Mouse (Mus musculus) kidney, adult 2 months (tissue): ENCODE data around the gene Foxr1.

Experiments used
- CTCF ChIP-seq: fragments of 200-500 bp; conservative IDR thresholded peaks from 2 replicates; pipeline ENCODE4 v1.5.1; 2011; ENCODE audit warnings: low read depth, mild to moderate bottlenecking, control low read depth, low read length, moderate library complexity, mixed read lengths; ENCODE audit not compliant: insufficient read depth, insufficient read length
- POLR2A ChIP-seq: fragments of 200-500 bp; IDR thresholded peaks from one replicate; pipeline ENCODE4 v1.6.1; 2011; ENCODE audit warnings: low read depth, low read length, control low read depth

- TF ChIP-seq CTCF (no peak), POLR2A (no peak)
Observed at GRCm38 (mm10) chr9:44418519-44419385, 22.2 kb downstream of the Foxr1 start, which contains the start of gene Ccdc84.
